Mouse (Mus musculus) CH12.LX (cell line): Measurements from ENCODE around the gene Ep400. TPM values are rescaled to one million over a fixed set of nuclear protein-coding genes. Genes with fewer than 3 reads are reported as not detected.

Experiments used
- DNase-seq: peaks from one replicate; pipeline ENCODE4 v3.0.0-alpha.2; 2013; ENCODE audit errors: extremely low read depth
- H3K27ac ChIP-seq: 2 replicates; pipeline ENCODE4 v1.5.1; 2012; ENCODE audit warnings: low read depth, mild to moderate bottlenecking, control low read depth, moderate library complexity; ENCODE audit not compliant: insufficient read depth
- H3K27me3 ChIP-seq: replicated peaks from 2 replicates; pipeline ENCODE3; 2012; ENCODE audit warnings: inconsistent platforms
- H3K36me3 ChIP-seq, 2 experiments: replicated peaks in 1 of 2; 2 replicates each; pipeline versions ENCODE3 to v1.6.1; 2012; ENCODE audit warnings: inconsistent platforms in 1 of 2, low read length in 1 of 2, mild to moderate bottlenecking in 1 of 2, mixed read lengths in 1 of 2, moderate library complexity in 1 of 2; ENCODE audit not compliant: control insufficient read depth in 1 of 2, insufficient read depth in 1 of 2
- H3K4me1 ChIP-seq, 2 experiments: 2 replicates each; pipeline ENCODE4 v1.6.1; 2012; ENCODE audit warnings: inconsistent platforms in 1 of 2, moderate library complexity in 1 of 2; ENCODE audit not compliant: insufficient read depth in 2 of 2, control insufficient read depth in 1 of 2
- H3K4me2 ChIP-seq: 2 replicates; pipeline ENCODE4 v1.6.1; 2012; ENCODE audit warnings: low read depth, mild to moderate bottlenecking, control low read depth; ENCODE audit not compliant: poor library complexity, insufficient read depth, severe bottlenecking
- H3K4me3 ChIP-seq, 3 experiments: fragments of 150-350 bp in 1 of 3; sonication (generic) in 1 of 3; replicated peaks in 1 of 3; 2 replicates each; pipeline versions ENCODE3 to v1.5.1; 2011 to 2012; ENCODE audit warnings: low read depth in 2 of 3, low read length in 2 of 3, mild to moderate bottlenecking in 2 of 3, moderate library complexity in 2 of 3, control low read depth in 1 of 3, improper control_type of control experiment in 1 of 3, inconsistent platforms in 1 of 3, mixed read lengths in 1 of 3; ENCODE audit not compliant: poor library complexity in 1 of 3
- H3K79me2 ChIP-seq: replicated peaks from 2 replicates; pipeline ENCODE4 v1.6.1; 2012; ENCODE audit warnings: mild to moderate bottlenecking, moderate library complexity; ENCODE audit not compliant: control insufficient read depth, poor library complexity, insufficient read depth, severe bottlenecking; ENCODE audit errors: extremely low read depth
- H3K9ac ChIP-seq: 2 replicates; pipeline ENCODE4 v1.6.1; 2012; ENCODE audit warnings: low read depth, mild to moderate bottlenecking, control low read depth, moderate library complexity; ENCODE audit not compliant: insufficient read depth
- H3K9me3 ChIP-seq: replicated peaks from 2 replicates; pipeline ENCODE3; 2012; ENCODE audit warnings: low read length, inconsistent platforms, mixed read lengths
- BHLHE40 ChIP-seq: IDR thresholded peaks from 2 replicates; pipeline ENCODE4 v1.6.1; 2011; ENCODE audit warnings: mild to moderate bottlenecking, low read depth, low read length, improper control_type of control experiment
- CHD1 ChIP-seq: IDR thresholded peaks from 2 replicates; pipeline ENCODE4 v1.6.1; 2012; ENCODE audit warnings: low read depth, low read length, improper control_type of control experiment, inconsistent platforms
- CHD2 ChIP-seq: IDR thresholded peaks from 2 replicates; pipeline ENCODE4 v1.6.1; 2011; ENCODE audit warnings: low read length, improper control_type of control experiment
- GABPA ChIP-seq: IDR thresholded peaks from 2 replicates; pipeline ENCODE4 v1.6.1; 2012; ENCODE audit warnings: low read depth, low read length, improper control_type of control experiment, inconsistent platforms; ENCODE audit not compliant: insufficient replicate concordance
- MAZ ChIP-seq: IDR thresholded peaks from 2 replicates; pipeline ENCODE4 v1.6.1; 2012; ENCODE audit warnings: low read depth, mild to moderate bottlenecking, inconsistent platforms, low read length, improper control_type of control experiment, moderate library complexity
- MEF2A ChIP-seq: IDR thresholded peaks from 2 replicates; pipeline ENCODE4 v1.6.1; 2014; ENCODE audit warnings: low read depth, mild to moderate bottlenecking, inconsistent platforms, low read length, improper control_type of control experiment, borderline replicate concordance
- NELFE ChIP-seq: IDR thresholded peaks from 2 replicates; pipeline ENCODE4 v1.6.1; 2011; ENCODE audit warnings: low read depth, low read length, improper control_type of control experiment
- NRF1 ChIP-seq: IDR thresholded peaks from 2 replicates; pipeline ENCODE4 v1.6.1; 2014; ENCODE audit warnings: low read depth, mild to moderate bottlenecking, inconsistent platforms, low read length, improper control_type of control experiment, moderate library complexity
- PAX5 ChIP-seq: IDR thresholded peaks from 2 replicates; pipeline ENCODE4 v1.6.1; 2012; ENCODE audit warnings: low read length, inconsistent platforms, mixed read lengths
- POLR2A ChIP-seq: IDR thresholded peaks from 2 replicates; pipeline ENCODE4 v1.6.1; 2011; ENCODE audit warnings: low read depth, mild to moderate bottlenecking, improper control_type of control experiment, low read length
- SMC3 ChIP-seq: IDR thresholded peaks from 2 replicates; pipeline ENCODE4 v1.6.1; 2011; ENCODE audit warnings: low read depth, low read length, improper control_type of control experiment
- TCF12 ChIP-seq: IDR thresholded peaks from 2 replicates; pipeline ENCODE4 v1.6.1; 2014; ENCODE audit warnings: low read depth, mild to moderate bottlenecking, inconsistent platforms, low read length, improper control_type of control experiment
- USF1 ChIP-seq: IDR thresholded peaks from 2 replicates; pipeline ENCODE4 v1.6.1; 2014; ENCODE audit warnings: low read depth, mild to moderate bottlenecking, inconsistent platforms, low read length, improper control_type of control experiment
- USF2 ChIP-seq: conservative IDR thresholded peaks from 2 replicates; pipeline ENCODE4 v1.6.1; 2011; ENCODE audit warnings: low read depth, low read length, improper control_type of control experiment
- ZKSCAN1 ChIP-seq: IDR thresholded peaks from 2 replicates; pipeline ENCODE4 v1.6.1; 2012; ENCODE audit warnings: low read depth, inconsistent platforms, low read length, improper control_type of control experiment, borderline replicate concordance
- dilution Hi-C: fragments of 300-500 bp; cut with MboI; formaldehyde crosslinking; loops from 2 replicates; pipeline ENCODE4 v1.14.3; 2020; ENCODE audit warnings: low sequenced_read_pairs; ENCODE audit not compliant: extremely low pct_unique_long_range_greater_than_20kb, extremely low pct_ligation_motif_present
- in situ Hi-C: fragments of 300-500 bp; cut with MboI; formaldehyde crosslinking; loops from 3 replicates; pipeline ENCODE4 v1.14.3; 2019; ENCODE audit warnings: low sequenced_read_pairs, low pct_ligation_motif_present, low pct_unique_long_range_greater_than_20kb, mixed read lengths
- polyA plus RNA-seq: library from polyadenylated mRNA; unstranded; fragments of >175 nt; gene quantifications from 2 replicates; pipeline ENCODE4 v1.2.1, GENCODE M21; 2012; ENCODE audit warnings: low read depth; ENCODE audit not compliant: insufficient read length
- total RNA-seq, 2 experiments: library from RNA; depleted of rRNA; stranded (reverse); fragments of 300-350 nt in 1 of 2; fragments of >200 nt in 1 of 2; gene quantifications; 2 replicates each; pipeline ENCODE4 v1.2.3; 2012 to 2014

The Ep400 gene
- total and polyA plus RNA-seq, 3 experiments = 12.1 to 55.8 (median 28.6) TPM

DNA sequence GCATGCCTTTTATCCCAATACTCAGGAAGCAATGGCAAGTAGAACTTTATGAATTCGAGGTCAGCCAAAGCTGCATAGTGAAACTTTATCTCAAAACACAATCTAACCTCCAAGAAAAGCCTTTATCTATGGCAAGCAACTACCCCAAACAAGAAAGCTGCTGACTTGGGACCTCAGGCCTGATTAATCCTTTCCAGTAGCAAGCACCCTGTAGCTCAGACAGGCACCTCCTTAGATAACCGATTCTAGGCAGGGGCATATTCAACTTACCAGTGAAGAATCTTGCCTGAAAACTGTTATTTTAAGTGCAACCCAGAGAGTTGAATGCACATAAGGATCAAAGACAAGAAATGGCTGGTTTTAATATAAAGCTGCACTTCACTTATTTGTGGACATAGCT, 59.1 kb downstream of the Ep400 start:
- no peak for DNase-seq
- H3K36me3 ChIP-seq = peaks cover 46 to 83% of the 10 kb centered on the region in 2 experiments
- no peak for TF ChIP-seq NRF1
- TF ChIP-seq, all 38 proteins: peak for 0
- no peaks in the 10 kb centered on the region for H3K9me3 ChIP-seq
- no peaks in the 10 kb centered on the region for H3K27me3 ChIP-seq
- no peak overlapping the region for H3K9ac ChIP-seq
- no peak overlapping the region for H3K4me2 ChIP-seq
- no peak overlapping the region for H3K27ac ChIP-seq
- no peak overlapping the region for H3K4me3 ChIP-seq
- H3K4me1 ChIP-seq = no peaks in the 10 kb centered on the region
- in situ Hi-C loops = no loop called here
- H3K79me2 ChIP-seq = 0 out of 2 replicates have a peak, but pooled peaks cover 2% of the 10 kb centered on the region
- dilution Hi-C loops = no loop called here

DNA sequence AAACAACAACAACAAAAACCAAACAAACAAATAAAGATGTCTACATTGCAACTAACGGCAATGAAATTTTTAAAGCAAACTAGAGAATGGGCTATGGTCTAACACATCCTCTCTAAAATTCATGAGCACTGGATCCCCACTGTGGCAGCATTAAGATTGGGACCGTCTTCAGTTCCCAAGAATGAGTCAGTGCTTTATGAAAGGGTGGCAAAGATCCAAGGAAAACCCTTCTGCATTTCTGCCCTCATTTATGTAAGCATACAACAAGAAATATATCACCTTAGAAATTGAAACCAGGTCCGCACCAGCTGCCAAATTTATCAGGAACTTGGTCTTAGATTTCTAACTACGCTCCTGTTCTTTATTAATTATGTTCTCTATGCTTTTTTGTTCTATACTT, 61.3 kb downstream of the Ep400 start:
- Histone ChIP-seq H3K27ac (no peak overlapping the region), H3K4me1 (peaks cover 0 to 2% of the 10 kb centered on the region in 2 experiments; a peak in 3 of 4 replicates), H3K27me3 (no peaks in the 10 kb centered on the region), H3K36me3 (peaks cover 61 to 92% of the 10 kb centered on the region in 2 experiments), H3K4me3 (no peak overlapping the region), H3K9ac (no peak overlapping the region), H3K4me2 (no peak overlapping the region), H3K79me2 (no peaks in the 10 kb centered on the region), H3K9me3 (no peaks in the 10 kb centered on the region)
- TF ChIP-seq BHLHE40 = no peak
- TF ChIP-seq TCF12 = no peak
- TF ChIP-seq USF2 = no peak
- no peak for TF ChIP-seq CHD1
- no peak for TF ChIP-seq USF1
- no peak for TF ChIP-seq ZKSCAN1
- no peak for TF ChIP-seq GABPA
- TF ChIP-seq CHD2 = no peak
- TF ChIP-seq PAX5 = no peak
- TF ChIP-seq SMC3 = no peak
- dilution Hi-C loops = no loop called here
- in situ Hi-C loops = no loop called here
- DNase-seq = no peak

DNA sequence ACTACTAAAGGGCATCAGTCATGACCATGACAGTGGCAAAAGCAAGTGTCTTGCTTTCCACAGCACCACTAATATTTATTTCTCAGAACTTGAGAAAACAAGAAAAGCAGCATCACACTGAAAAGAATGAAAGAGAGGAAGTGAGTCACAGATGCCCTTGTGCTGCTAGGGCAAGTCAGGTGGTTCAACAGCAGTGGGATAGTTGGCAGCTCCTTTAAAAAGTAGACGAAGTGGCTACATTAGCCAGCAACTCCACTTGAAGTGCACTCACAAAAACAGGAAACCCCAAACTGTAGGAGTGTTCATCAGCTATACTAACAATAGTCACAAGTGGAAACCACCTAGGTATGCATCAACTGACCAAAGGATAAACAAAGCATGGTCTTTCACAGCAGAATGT, 66.5 kb downstream of the Ep400 start:
- H3K4me3 ChIP-seq = no peak overlapping the region
- dilution Hi-C loops (no loop called here), in situ Hi-C loops (no loop called here)
- no peaks in the 10 kb centered on the region for H3K27me3 ChIP-seq
- H3K9ac ChIP-seq = no peak overlapping the region
- H3K4me2 ChIP-seq = no peak overlapping the region
- peaks cover 3 to 18% of the 10 kb centered on the region in 2 experiments; a peak in 3 of 4 replicates for H3K4me1 ChIP-seq
- peaks cover 77 to 97% of the 10 kb centered on the region in 2 experiments for H3K36me3 ChIP-seq
- no peaks in the 10 kb centered on the region for H3K79me2 ChIP-seq
- H3K9me3 ChIP-seq = no peaks in the 10 kb centered on the region
- TF ChIP-seq USF2 (no peak), MAZ (no peak), NELFE (no peak), MEF2A (no peak), POLR2A (no peak)
- no peak overlapping the region for H3K27ac ChIP-seq
- DNase-seq = no peak
